Mouse (Mus musculus) intestine, postnatal 0 days (tissue): Measurements from ENCODE around the gene Hc. TPM values are rescaled to one million over a fixed set of nuclear protein-coding genes. Genes with fewer than 3 reads are reported as not detected.

Source experiments
- ATAC-seq: fragments of 200-750 bp; cut with Nextera tagmentation; 2 replicates; pipeline ENCODE4 v1.8.0; 2017; ENCODE audit warnings: mild to moderate bottlenecking, moderate TSS enrichment, moderate library complexity
- H3K27ac ChIP-seq: fragments of 300-500 bp; sonication (generic); 2 replicates; pipeline ENCODE4 v1.5.1; 2014; ENCODE audit warnings: mild to moderate bottlenecking, low read depth, low read length, moderate library complexity
- H3K27me3 ChIP-seq: fragments of 300-500 bp; sonication (generic); replicated peaks from 2 replicates; pipeline ENCODE4 v1.6.1; 2014; ENCODE audit warnings: low read length, mixed read lengths; ENCODE audit not compliant: control insufficient read depth, insufficient read depth
- H3K36me3 ChIP-seq: fragments of 300-500 bp; sonication (generic); 2 replicates; pipeline ENCODE4 v1.6.1; 2014; ENCODE audit warnings: mild to moderate bottlenecking, moderate library complexity; ENCODE audit not compliant: control insufficient read depth, insufficient read depth
- H3K4me1 ChIP-seq: fragments of 300-500 bp; sonication (generic); replicated peaks from 2 replicates; pipeline ENCODE4 v1.6.1; 2014; ENCODE audit warnings: antibody characterized with exemption, low read length, mixed read lengths; ENCODE audit not compliant: control insufficient read depth, insufficient read depth
- H3K4me2 ChIP-seq: fragments of 300-500 bp; sonication (generic); replicated peaks from 2 replicates; pipeline ENCODE4 v1.6.1; 2014; ENCODE audit warnings: low read depth, mild to moderate bottlenecking, moderate library complexity
- H3K4me3 ChIP-seq: fragments of 300-500 bp; sonication (generic); 2 replicates; pipeline ENCODE4 v1.5.1; 2014; ENCODE audit warnings: low read depth, low read length
- H3K9ac ChIP-seq: fragments of 300-500 bp; sonication (generic); 2 replicates; pipeline ENCODE4 v1.6.1; 2014; ENCODE audit warnings: mild to moderate bottlenecking, low read depth, low read length
- H3K9me3 ChIP-seq: fragments of 300-500 bp; sonication (generic); 2 replicates; pipeline ENCODE4 v1.6.1; 2016; ENCODE audit warnings: mixed run types; ENCODE audit not compliant: control insufficient read depth
- CTCF ChIP-seq: sonication (generic); IDR thresholded peaks from 2 replicates; pipeline ENCODE4 v1.5.1; 2016; ENCODE audit warnings: low read depth, mild to moderate bottlenecking, control low read depth, antibody characterized with exemption, moderate library complexity
- WGBS: fragments of 180-500 bp; shearing (Covaris S2); extraction: QIAGEN DNeasy Blood & Tissue Kit; methylation state at CpG from one replicate; pipeline ENCODE4 v1.1.7; 2014; 5-methylcytosine and 5-hydroxymethylcytosine counted together
- polyA plus RNA-seq: library from polyadenylated mRNA; unstranded; fragments of >200 nt; fragmentation: Nextera tagmentation; extraction: Ambion mirVana; gene quantifications from 2 replicates; pipeline ENCODE4 v1.2.1, GENCODE M21; 2015

Gene Hc
- polyA plus RNA-seq, 1 experiment from 2014 or later: 0.14 TPM

DNA sequence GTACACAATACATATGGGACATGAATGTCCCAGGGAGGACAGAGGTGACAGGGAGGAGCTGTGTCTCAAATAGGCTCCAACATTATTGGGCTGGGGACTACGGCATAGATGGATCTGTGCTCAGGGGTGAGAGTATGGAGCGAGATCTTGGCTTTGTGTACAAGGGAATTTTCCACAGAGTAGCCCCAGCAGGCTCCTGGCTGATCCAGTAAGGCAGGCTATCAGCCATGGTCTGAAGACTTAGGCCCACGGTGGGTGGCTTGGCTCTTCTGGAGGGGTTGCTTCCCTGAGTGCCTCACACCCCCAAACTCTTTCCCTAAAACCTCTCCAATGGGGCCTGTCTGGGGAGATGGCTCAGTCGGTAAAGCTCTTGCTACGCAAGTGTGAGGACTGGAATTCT is 121.0 kb downstream of the Hc start:
- Histone ChIP-seq H3K27ac (no peak overlapping the region), H3K9ac (no peak overlapping the region), H3K27me3 (no peaks in the 10 kb centered on the region; the same call in 1 of the 2 replicates), H3K4me3 (no peak overlapping the region), H3K36me3 (no peaks in the 10 kb centered on the region), H3K4me1 (0 out of 2 replicates have a peak, but pooled peaks cover 3% of the 10 kb centered on the region), H3K4me2 (no peak overlapping the region), H3K9me3 (no peaks in the 10 kb centered on the region)
- no peak for ATAC-seq
- WGBS: 81% methylated on average over 5 of the region's 5 CpGs
- no peak for TF ChIP-seq CTCF

DNA sequence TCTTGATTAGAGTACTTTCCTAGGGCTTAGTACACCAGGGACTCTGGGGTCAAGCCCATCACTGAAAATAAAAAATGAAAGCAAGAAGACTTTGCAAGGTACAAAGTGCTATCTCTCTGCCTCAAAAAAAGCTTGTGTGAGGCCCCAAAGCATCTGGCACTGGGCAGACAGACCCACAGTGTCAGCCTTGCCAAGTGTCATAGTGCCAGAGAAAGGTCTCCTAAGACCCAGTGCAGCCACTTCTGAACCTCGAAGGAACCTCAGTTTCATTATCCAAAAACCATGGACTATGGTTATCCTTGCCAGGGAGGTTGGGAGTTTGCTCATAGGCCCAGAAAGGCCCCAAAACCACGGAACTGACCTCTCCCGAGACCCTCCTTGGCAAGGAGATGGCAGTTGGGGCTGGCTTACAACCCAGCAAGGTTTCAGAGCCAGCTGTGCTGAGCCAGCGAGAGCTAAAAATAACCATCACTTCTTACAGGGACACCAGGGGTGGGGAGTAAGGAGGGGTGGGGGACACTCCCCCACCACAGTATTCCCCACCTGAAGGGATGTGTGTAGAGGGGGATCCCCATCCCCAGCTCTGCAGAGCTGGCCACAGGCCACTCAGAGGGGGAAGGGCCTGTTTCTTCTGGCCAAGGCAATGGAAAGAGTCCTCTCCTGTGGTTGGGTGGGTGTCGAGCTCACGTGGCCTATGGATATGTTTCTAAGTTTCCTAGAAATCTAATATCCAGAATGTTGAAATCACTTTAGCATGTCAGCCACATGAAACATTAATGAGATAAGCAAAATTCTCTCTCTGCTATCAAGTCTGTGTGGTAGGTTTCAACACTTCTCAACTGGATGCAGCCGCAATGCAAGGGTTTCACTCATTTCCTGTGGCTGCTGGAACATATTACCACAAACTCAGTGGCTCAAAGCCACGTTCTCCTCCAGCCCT is 122.7 kb downstream of the Hc start:
- TF ChIP-seq CTCF: no peak
- ATAC-seq: no peak
- H3K27me3 ChIP-seq: no peaks in the 10 kb centered on the region; the same call in 1 of the 2 replicates
- H3K9ac ChIP-seq: no peak overlapping the region
- 74% methylated on average over 8 of the region's 8 CpGs for WGBS
- H3K9me3 ChIP-seq: no peaks in the 10 kb centered on the region
- no peak overlapping the region for H3K4me2 ChIP-seq
- no peak overlapping the region for H3K27ac ChIP-seq
- no peak overlapping the region for H3K4me3 ChIP-seq
- H3K4me1 ChIP-seq: 0 out of 2 replicates have a peak, but pooled peaks cover 3% of the 10 kb centered on the region
- H3K36me3 ChIP-seq: no peaks in the 10 kb centered on the region

GRCm38 (mm10) chr2:34937460-34937859 is 123.8 kb downstream of the Hc start:
- Histone ChIP-seq H3K4me1 (0 out of 2 replicates have a peak, but pooled peaks cover 3% of the 10 kb centered on the region), H3K4me2 (no peak overlapping the region), H3K4me3 (no peak overlapping the region), H3K27me3 (no peaks in the 10 kb centered on the region; the same call in 1 of the 2 replicates), H3K9me3 (no peaks in the 10 kb centered on the region), H3K36me3 (no peaks in the 10 kb centered on the region), H3K27ac (no peak overlapping the region), H3K9ac (no peak overlapping the region)
- 22% methylated on average over 5 of the region's 5 CpGs for WGBS
- no peak for ATAC-seq
- TF ChIP-seq CTCF: no peak

Other genes with a start within 250 kb of the Hc start
- gene Fbxw2, start 235.1 kb downstream of the Hc start, polyA plus RNA-seq: 36.8 and 39.7 TPM in 2 replicates
- not detected in 2 replicates for gene Gm34653, start 228.4 kb downstream of the Hc start, polyA plus RNA-seq
- 16.4 and 17.6 TPM in 2 replicates for gene Cutal, start 187.0 kb downstream of the Hc start, polyA plus RNA-seq
- 47.5 and 52.2 TPM in 2 replicates for gene Psmd5, start 186.5 kb downstream of the Hc start, polyA plus RNA-seq
- 2.7 and 2.9 TPM in 2 replicates for gene Phf19, start 147.4 kb downstream of the Hc start, polyA plus RNA-seq
- 1.1 and 1.6 TPM in 2 replicates for gene Traf1, start 99.7 kb downstream of the Hc start, polyA plus RNA-seq
- gene AI182371, start 40.1 kb upstream of the Hc start, polyA plus RNA-seq: 0.20 and 0.31 TPM in 2 replicates
- 9.8 and 11.3 TPM in 2 replicates for gene Cntrl, start 48.1 kb upstream of the Hc start, polyA plus RNA-seq
- 364 and 399 TPM in 2 replicates for gene Rab14, start 139.7 kb upstream of the Hc start, polyA plus RNA-seq
- gene Gsn, start 194.9 kb upstream of the Hc start, polyA plus RNA-seq: 129 and 138 TPM in 2 replicates